Mouse (Mus musculus): ENCODE results near the gene Tnnt3. TPM values are rescaled to one million over a fixed set of nuclear protein-coding genes. Genes with fewer than 3 reads are reported as not detected.

Gene Tnnt3
- polyA plus RNA-seq, 1 experiment from 2014 or later: 1.6 TPM

DNA sequence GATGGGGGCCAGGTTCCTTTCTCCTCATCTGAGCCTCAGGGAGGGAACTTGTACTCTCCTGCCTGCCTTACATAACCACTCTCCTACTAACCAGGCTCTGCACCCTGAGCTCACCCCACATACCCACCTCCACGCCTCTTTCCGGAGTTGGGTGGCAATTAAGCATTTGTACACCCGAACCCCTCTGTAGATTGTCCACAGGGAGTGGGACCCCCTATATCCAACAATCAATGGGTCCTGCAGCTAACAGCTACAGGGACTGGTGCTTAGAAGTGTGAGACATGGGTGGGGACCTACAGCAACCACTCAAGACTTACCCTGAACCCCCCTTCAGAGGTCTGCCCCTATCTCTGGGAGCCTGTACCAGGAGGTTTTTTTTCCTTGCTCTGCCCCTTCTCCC is 18.0 kb upstream of the Tnnt3 start:
- Histone ChIP-seq H3K36me3 (ENCODE audit: control insufficient read depth, insufficient read depth, low read length) (no peaks in the 10 kb centered on the region), H3K4me1 (ENCODE audit: control insufficient read depth, insufficient read depth, low read length) (peaks cover 14% of the 10 kb centered on the region), H3K27me3 (ENCODE audit: control insufficient read depth, insufficient read depth, low read depth, low read length) (no peaks in the 10 kb centered on the region), H3K9ac (ENCODE audit: low read depth, low read length) (no peak overlapping the region), H3K4me2 (ENCODE audit: low read length) (no peak overlapping the region), H3K27ac (ENCODE audit: low read length) (no peak overlapping the region), H3K4me3 (ENCODE audit: low read depth, low read length) (no peak overlapping the region), H3K9me3 (replicated peaks; ENCODE audit: control insufficient read depth, low read length, poor library complexity, severe bottlenecking) (no peaks in the 10 kb centered on the region)
- no peak for ATAC-seq
- 96% methylated on average over 3 of the region's 3 CpGs for WGBS

DNA sequence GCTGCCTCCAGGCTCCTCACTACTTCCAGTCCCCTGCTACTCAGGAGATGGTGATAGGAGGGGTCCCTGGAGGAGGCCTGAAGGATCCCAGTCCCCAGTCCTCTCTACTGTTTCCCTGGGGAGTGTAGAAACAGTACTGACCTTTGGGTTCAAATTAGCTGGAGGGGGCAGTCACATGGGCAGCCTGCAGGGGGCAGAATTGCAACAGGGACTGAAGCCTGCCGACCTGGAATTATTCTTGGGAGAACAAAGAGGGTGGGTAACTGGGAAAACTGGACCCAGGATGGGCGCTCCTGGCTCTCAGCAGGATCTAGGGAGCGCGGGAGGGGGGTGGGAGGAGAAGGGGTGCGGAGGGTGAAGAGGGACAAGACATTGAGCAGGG is 17.5 kb upstream of the Tnnt3 start:
- Histone ChIP-seq H3K27me3 (ENCODE audit: control insufficient read depth, insufficient read depth, low read depth, low read length) (no peaks in the 10 kb centered on the region), H3K36me3 (ENCODE audit: control insufficient read depth, insufficient read depth, low read length) (no peaks in the 10 kb centered on the region), H3K9ac (ENCODE audit: low read depth, low read length) (peak overlapping the region; percentile 73; the same call in 1 of the 2 replicates), H3K4me2 (ENCODE audit: low read length) (peak overlapping the region; percentile 67), H3K4me3 (ENCODE audit: low read depth, low read length) (no peak overlapping the region), H3K9me3 (replicated peaks; ENCODE audit: control insufficient read depth, low read length, poor library complexity, severe bottlenecking) (no peaks in the 10 kb centered on the region), H3K4me1 (ENCODE audit: control insufficient read depth, insufficient read depth, low read length) (peaks cover 14% of the 10 kb centered on the region), H3K27ac (ENCODE audit: low read length) (no peak overlapping the region)
- ATAC-seq: no peak
- WGBS: 10% methylated on average over 5 of the region's 5 CpGs

GRCm38 (mm10) chr7:142481568-142482255 is 16.9 kb upstream of the Tnnt3 start:
- under 1% methylated on average over 22 of the region's 22 CpGs for WGBS
- H3K4me1 ChIP-seq (ENCODE audit: control insufficient read depth, insufficient read depth, low read length): peaks cover 14% of the 10 kb centered on the region

GRCm38 (mm10) chr7:142482256-142482609 is 16.4 kb upstream of the Tnnt3 start:
- Histone ChIP-seq H3K9ac (ENCODE audit: low read depth, low read length) (0 out of 2 replicates have a peak overlapping the region, but pooled peaks have one; percentile 73), H3K4me2 (ENCODE audit: low read length) (peak overlapping the region; percentile 67; the same call in 1 of the 2 replicates)
- WGBS: 22% methylated on average over 6 of the region's 6 CpGs

More at GRCm38 (mm10) chr7:142481568-142482255, 16.9 kb upstream of the Tnnt3 start:
- Histone ChIP-seq H3K4me2 (ENCODE audit: low read length) (peak overlapping the region; percentile 67), H3K9ac (ENCODE audit: low read depth, low read length) (peak overlapping the region; percentile 73), H3K27me3 (ENCODE audit: control insufficient read depth, insufficient read depth, low read depth, low read length) (no peaks in the 10 kb centered on the region), H3K36me3 (ENCODE audit: control insufficient read depth, insufficient read depth, low read length) (no peaks in the 10 kb centered on the region), H3K9me3 (replicated peaks; ENCODE audit: control insufficient read depth, low read length, poor library complexity, severe bottlenecking) (no peaks in the 10 kb centered on the region), H3K4me3 (ENCODE audit: low read depth, low read length) (peak overlapping the region; percentile 30), H3K27ac (ENCODE audit: low read length) (peak overlapping the region; percentile 58)
- ATAC-seq: peak; percentile 61; the same call in 1 of the 2 replicates

GRCm38 (mm10) chr7:142483136-142483535 is 15.5 kb upstream of the Tnnt3 start:
- H3K9me3 ChIP-seq (replicated peaks; ENCODE audit: control insufficient read depth, low read length, poor library complexity, severe bottlenecking): no peaks in the 10 kb centered on the region
- H3K27ac ChIP-seq (ENCODE audit: low read length): peak overlapping the region; percentile 19; the same call in 1 of the 2 replicates
- H3K4me1 ChIP-seq (ENCODE audit: control insufficient read depth, insufficient read depth, low read length): peaks cover 17% of the 10 kb centered on the region
- no peak overlapping the region for H3K4me2 ChIP-seq (ENCODE audit: low read length)
- no peak for ATAC-seq
- no peak overlapping the region for H3K4me3 ChIP-seq (ENCODE audit: low read depth, low read length)
- no peaks in the 10 kb centered on the region for H3K27me3 ChIP-seq (ENCODE audit: control insufficient read depth, insufficient read depth, low read depth, low read length)
- H3K9ac ChIP-seq (ENCODE audit: low read depth, low read length): no peak overlapping the region
- 51% methylated on average over 11 of the region's 11 CpGs for WGBS
- no peaks in the 10 kb centered on the region for H3K36me3 ChIP-seq (ENCODE audit: control insufficient read depth, insufficient read depth, low read length)

More at GRCm38 (mm10) chr7:142482256-142482609, 16.4 kb upstream of the Tnnt3 start:
- ATAC-seq: peak; percentile 61
- H3K27me3 ChIP-seq (ENCODE audit: control insufficient read depth, insufficient read depth, low read depth, low read length): no peaks in the 10 kb centered on the region
- H3K4me3 ChIP-seq (ENCODE audit: low read depth, low read length): no peak overlapping the region
- H3K4me1 ChIP-seq (ENCODE audit: control insufficient read depth, insufficient read depth, low read length): peaks cover 14% of the 10 kb centered on the region
- H3K9me3 ChIP-seq (replicated peaks; ENCODE audit: control insufficient read depth, low read length, poor library complexity, severe bottlenecking): no peaks in the 10 kb centered on the region
- H3K27ac ChIP-seq (ENCODE audit: low read length): peak overlapping the region; percentile 15
- H3K36me3 ChIP-seq (ENCODE audit: control insufficient read depth, insufficient read depth, low read length): no peaks in the 10 kb centered on the region

GRCm38 (mm10) chr7:142484780-142485179 is 13.9 kb upstream of the Tnnt3 start:
- Histone ChIP-seq H3K9ac (ENCODE audit: low read depth, low read length) (no peak overlapping the region), H3K9me3 (replicated peaks; ENCODE audit: control insufficient read depth, low read length, poor library complexity, severe bottlenecking) (no peaks in the 10 kb centered on the region), H3K36me3 (ENCODE audit: control insufficient read depth, insufficient read depth, low read length) (no peaks in the 10 kb centered on the region), H3K4me1 (ENCODE audit: control insufficient read depth, insufficient read depth, low read length) (peaks cover 17% of the 10 kb centered on the region), H3K27ac (ENCODE audit: low read length) (no peak overlapping the region), H3K4me2 (ENCODE audit: low read length) (no peak overlapping the region), H3K4me3 (ENCODE audit: low read depth, low read length) (no peak overlapping the region), H3K27me3 (ENCODE audit: control insufficient read depth, insufficient read depth, low read depth, low read length) (no peaks in the 10 kb centered on the region)
- 78% methylated on average over 12 of the region's 12 CpGs for WGBS
- no peak for ATAC-seq

DNA sequence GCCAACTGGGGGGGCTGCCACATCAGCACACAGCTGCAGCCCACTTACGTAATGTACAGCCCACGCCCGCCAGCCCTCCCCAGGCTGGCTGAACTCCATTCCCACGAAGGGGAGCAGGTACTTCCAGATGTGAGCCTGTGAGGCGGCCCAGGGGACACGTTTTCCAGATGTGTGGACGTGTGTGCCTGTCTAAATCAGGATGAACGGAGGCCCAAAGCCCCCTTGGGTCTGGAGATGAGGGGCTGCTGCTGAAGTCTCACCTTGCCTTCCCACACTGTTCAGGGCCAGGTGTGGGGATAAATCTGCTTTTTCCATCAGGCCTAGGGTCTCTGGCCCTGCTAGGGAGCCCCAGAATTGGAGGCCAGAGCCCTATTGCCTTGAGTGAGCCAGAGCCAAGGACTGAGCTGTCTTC is 11.9 kb upstream of the Tnnt3 start:
- ATAC-seq: no peak
- Histone ChIP-seq H3K27ac (ENCODE audit: low read length) (no peak overlapping the region), H3K9me3 (replicated peaks; ENCODE audit: control insufficient read depth, low read length, poor library complexity, severe bottlenecking) (no peaks in the 10 kb centered on the region), H3K4me3 (ENCODE audit: low read depth, low read length) (no peak overlapping the region), H3K36me3 (ENCODE audit: control insufficient read depth, insufficient read depth, low read length) (no peaks in the 10 kb centered on the region), H3K4me2 (ENCODE audit: low read length) (no peak overlapping the region), H3K4me1 (ENCODE audit: control insufficient read depth, insufficient read depth, low read length) (peaks cover 10% of the 10 kb centered on the region), H3K9ac (ENCODE audit: low read depth, low read length) (no peak overlapping the region), H3K27me3 (ENCODE audit: control insufficient read depth, insufficient read depth, low read depth, low read length) (no peaks in the 10 kb centered on the region)
- 78% methylated on average over 8 of the region's 8 CpGs for WGBS

GRCm38 (mm10) chr7:142487341-142487859 is 11.2 kb upstream of the Tnnt3 start:
- H3K36me3 ChIP-seq (ENCODE audit: control insufficient read depth, insufficient read depth, low read length): no peaks in the 10 kb centered on the region
- H3K4me2 ChIP-seq (ENCODE audit: low read length): no peak overlapping the region
- no peak overlapping the region for H3K4me3 ChIP-seq (ENCODE audit: low read depth, low read length)
- H3K9me3 ChIP-seq (replicated peaks; ENCODE audit: control insufficient read depth, low read length, poor library complexity, severe bottlenecking): no peaks in the 10 kb centered on the region
- WGBS: 13% methylated on average over 9 of the region's 9 CpGs
- peaks cover 3% of the 10 kb centered on the region; the same call in 1 of the 2 replicates for H3K4me1 ChIP-seq (ENCODE audit: control insufficient read depth, insufficient read depth, low read length)
- H3K9ac ChIP-seq (ENCODE audit: low read depth, low read length): peak overlapping the region; percentile 28; the same call in 1 of the 2 replicates
- H3K27me3 ChIP-seq (ENCODE audit: control insufficient read depth, insufficient read depth, low read depth, low read length): no peaks in the 10 kb centered on the region
- no peak overlapping the region for H3K27ac ChIP-seq (ENCODE audit: low read length)
- ATAC-seq: peak; percentile 85

DNA sequence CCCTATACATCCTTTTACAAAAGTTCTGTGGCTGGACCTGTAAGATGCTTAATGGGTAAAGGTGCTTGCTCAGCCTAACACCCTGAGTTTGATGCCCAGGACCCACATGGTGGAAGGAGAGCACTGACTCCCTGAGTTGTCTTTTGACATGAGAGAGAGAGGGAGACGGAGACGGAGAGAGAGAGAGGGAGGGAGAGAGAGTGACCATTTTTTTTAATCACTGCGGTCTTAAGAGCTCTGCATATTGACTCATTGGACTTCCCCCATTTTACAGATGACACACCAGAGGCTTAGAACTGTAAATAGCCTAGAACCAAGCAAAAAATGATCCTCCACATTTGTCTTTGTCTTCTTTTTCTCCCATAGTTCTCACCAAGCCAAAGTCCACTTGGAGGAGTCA is 10.6 kb upstream of the Tnnt3 start:
- H3K4me1 ChIP-seq (ENCODE audit: control insufficient read depth, insufficient read depth, low read length): peaks cover 3% of the 10 kb centered on the region; the same call in 1 of the 2 replicates
- ATAC-seq: no peak
- no peak overlapping the region for H3K4me3 ChIP-seq (ENCODE audit: low read depth, low read length)
- no peak overlapping the region for H3K4me2 ChIP-seq (ENCODE audit: low read length)
- no peak overlapping the region for H3K9ac ChIP-seq (ENCODE audit: low read depth, low read length)
- H3K9me3 ChIP-seq (replicated peaks; ENCODE audit: control insufficient read depth, low read length, poor library complexity, severe bottlenecking): no peaks in the 10 kb centered on the region
- H3K27ac ChIP-seq (ENCODE audit: low read length): no peak overlapping the region
- WGBS: 88% methylated on average over 3 of the region's 3 CpGs
- no peaks in the 10 kb centered on the region for H3K27me3 ChIP-seq (ENCODE audit: control insufficient read depth, insufficient read depth, low read depth, low read length)
- H3K36me3 ChIP-seq (ENCODE audit: control insufficient read depth, insufficient read depth, low read length): no peaks in the 10 kb centered on the region

Measured in midbrain, embryonic 16.5 days (tissue).